Mouse (Mus musculus): ENCODE results near the gene N4bp2l1.
"Not testable (repeated sequence)": the region's sequence is repeated elsewhere in the genome, so short reads cannot be mapped to it uniquely, and the experiment has no call there.

Gene N4bp2l1

DNA sequence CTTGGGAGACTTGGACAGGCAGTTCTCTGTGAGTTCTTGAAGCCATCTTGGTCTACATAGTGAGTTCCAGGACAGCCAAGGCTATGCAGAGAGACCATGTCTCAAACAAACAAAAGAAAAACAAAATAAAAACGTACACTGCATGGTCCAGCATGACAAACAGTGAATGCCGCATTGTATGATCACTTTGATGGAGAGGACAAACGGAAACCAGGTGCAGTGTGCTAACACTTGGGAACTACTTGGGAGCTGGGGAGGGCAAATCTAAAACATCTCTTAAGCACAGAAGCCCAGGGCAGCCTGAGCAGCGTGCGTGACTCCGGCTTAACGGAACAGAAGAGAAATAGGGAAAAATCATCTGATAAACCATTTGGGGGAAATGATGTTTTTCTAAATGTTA lies at the start of gene N4bp2l1:
Gene N4bp2l1 (minus strand): TSS at position 101 of the 400 bp plus-strand sequence.
- in situ Hi-C loops (cut with MboI, MseI): no loop called here

DNA sequence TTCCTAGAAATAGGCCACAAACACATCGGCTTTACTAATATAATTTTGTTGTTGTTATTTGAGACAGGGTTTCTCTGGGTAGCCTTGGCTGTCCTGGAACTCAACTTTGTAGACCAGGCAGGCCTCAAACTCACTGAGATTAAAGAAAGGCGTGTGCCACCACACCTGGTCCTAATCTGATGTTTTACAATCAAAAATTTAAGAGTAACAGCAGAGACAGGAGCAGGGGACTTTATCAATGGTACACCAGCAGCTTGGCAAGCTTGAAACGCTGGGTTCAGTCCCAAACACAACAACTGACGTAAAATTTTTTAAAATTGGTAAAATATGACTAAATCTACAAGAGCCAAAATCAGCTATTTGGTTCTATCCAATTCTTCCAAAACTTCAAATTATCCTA lies 47.9 kb upstream of the N4bp2l1 start:
- in situ Hi-C loops (cut with MboI, MseI): no loop called here

DNA sequence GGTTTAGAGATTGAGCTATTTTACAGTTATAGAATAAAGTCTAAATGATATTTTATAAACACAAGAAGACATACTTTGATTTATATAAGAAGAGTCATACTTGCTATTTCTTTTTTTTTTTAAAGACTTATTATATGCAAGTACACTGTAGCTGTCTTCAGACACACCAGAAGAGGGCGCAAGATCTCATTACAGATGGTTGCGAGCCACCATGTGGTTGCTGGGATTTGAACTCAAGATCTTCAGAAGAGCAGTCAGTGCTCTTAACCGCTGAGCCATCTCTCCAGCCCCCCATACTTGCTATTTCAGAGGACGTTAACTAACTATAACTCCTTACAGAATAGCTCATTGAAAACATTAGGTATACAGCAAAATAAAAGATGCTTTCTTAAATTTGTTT lies 46.4 kb upstream of the N4bp2l1 start:
- in situ Hi-C loops (cut with MboI, MseI): not testable (repeated sequence)

DNA sequence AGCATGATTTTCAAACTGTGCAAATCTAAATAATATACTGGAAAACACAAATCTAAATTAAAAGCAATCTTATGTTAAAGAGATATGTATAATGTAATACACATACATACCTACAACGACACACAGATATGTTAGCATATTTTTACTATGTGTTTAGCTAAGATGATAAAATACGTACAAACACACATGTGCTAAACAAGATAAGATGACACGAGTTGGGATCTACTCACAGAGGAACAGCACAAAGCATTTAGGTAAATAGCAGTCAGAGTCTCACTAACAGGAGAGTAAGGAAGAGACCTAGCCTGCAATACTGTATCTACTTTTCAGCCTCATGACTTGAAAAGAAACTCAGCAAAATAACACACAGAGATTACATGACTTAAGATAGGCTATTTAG lies 44.5 kb upstream of the N4bp2l1 start:
- in situ Hi-C loops (cut with MboI, MseI): no loop called here

DNA sequence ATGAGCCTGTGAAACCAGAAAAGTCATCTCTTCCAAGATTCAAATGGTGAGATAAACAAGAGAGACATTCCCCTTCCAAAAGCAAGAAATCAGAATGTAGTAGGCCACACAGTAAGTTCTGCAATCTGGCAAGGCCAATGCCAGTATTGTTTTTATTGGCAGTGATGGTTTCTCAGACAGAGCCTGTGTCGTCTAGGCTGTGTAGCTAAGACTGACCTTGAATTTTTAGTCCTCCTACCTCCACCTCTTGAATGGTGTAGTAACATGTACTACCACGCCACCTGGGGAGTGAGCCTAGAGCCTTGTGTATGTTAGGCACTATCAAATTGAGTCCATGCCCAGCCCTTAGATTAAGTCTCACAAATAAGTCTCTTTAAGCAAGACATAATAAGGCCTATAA lies 32.7 kb upstream of the N4bp2l1 start:
- in situ Hi-C loops (cut with MboI, MseI): no loop called here

DNA sequence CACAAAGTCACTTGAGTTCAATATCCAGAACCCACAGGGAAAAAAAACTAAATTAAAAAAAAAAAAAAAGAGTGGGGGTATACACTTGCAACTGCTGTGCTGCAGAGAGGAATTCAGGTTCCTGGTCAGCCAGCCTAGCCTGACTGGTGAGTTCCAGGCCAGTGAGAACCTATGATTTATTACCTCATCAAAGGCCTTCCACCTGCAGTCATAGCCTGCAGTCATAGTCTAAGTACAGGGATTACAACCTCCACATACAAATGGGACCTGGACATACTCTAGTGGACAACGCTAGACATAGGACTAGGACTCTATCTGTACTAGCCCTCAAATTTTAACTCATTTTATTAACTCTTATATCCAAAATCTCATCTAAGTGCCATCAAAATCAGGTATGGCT lies 32.3 kb upstream of the N4bp2l1 start:
- in situ Hi-C loops (cut with MboI, MseI): no loop called here

DNA sequence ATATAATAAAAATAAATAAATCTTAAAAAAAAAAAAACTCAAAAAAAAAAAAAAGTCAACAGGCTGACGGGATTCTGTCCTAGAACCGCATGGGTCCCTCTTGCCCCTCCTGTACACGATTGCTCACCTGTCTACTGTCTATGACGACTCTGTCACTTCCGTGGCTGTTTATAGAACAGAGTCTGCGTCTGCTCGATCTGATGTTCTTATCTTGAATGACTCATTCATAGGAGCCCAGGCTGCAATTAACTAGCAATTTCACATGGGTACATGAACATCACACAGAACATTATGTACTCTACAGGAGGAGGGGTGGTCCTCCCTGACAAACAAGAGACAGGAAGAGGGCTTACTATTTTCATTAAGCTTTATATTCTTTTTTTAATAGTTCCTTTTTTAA lies 28.5 kb upstream of the N4bp2l1 start:
- in situ Hi-C loops (cut with MboI, MseI): no loop called here

DNA sequence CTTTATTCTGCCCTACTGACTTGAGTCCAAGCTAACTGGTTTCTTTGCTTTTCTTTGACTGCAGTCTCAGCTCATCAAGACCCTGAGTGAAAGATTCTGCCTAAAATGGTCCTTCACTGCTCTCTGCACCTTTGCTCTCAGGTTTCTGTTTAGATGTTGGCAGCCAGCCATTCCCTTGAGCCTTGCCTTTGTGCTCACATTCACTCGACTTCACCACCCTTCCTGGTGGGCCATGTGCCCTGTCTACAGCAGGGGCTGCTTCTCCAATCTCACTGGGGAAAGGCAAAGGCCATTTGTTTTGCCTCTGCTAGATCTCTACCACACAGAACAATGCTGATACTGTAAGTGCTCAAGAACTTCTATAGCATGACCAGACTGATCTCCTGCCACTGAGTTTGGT lies 25.8 kb upstream of the N4bp2l1 start:
- in situ Hi-C loops (cut with MboI, MseI): no loop called here

DNA sequence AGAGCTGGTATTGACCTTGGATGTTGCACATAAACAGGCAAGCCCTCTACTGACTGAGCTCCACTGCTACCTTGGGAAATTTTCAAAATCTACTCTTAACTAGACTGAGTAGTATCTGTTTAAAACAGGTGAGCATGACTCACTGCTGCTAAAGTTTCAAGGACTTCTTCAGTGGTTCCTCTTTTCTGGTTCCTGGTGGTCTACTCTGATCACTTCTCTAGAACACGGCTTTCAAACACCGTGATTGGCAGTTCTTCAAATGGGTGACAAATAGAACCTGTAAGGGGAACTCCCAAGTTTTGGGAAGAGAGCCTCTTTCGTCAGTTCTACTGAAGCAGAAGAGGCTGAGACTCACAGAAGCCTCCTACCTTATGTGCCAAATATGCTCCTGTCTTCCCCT lies 24.6 kb upstream of the N4bp2l1 start:
- in situ Hi-C loops (cut with MboI, MseI): no loop called here

DNA sequence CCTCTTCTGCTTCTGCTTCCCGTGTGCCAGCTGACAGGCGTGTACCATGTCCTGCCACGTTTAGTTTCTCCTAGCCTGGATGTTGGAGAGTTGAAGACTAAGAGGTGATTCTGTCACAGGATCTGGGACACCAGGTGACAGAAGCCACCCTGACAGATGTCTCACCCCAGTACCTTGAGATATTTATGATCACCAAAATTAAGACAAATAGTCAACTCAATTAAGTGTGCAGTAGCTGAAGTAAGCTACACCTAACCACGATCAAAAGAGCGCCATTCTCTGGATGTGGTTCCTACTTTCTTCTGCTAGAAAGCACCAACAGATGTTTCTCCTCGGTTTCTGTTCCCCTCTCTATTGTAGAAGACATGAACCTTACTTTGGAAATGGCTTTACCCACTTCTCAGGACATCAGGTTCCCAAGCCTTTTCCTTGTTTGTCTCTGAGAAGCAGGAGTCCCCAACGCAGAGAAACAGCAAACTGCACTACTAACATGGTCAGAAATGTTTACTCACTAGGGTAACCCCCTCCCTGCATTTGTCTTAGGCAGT lies 23.7 kb upstream of the N4bp2l1 start:
- in situ Hi-C loops (cut with MboI, MseI): no loop called here

DNA sequence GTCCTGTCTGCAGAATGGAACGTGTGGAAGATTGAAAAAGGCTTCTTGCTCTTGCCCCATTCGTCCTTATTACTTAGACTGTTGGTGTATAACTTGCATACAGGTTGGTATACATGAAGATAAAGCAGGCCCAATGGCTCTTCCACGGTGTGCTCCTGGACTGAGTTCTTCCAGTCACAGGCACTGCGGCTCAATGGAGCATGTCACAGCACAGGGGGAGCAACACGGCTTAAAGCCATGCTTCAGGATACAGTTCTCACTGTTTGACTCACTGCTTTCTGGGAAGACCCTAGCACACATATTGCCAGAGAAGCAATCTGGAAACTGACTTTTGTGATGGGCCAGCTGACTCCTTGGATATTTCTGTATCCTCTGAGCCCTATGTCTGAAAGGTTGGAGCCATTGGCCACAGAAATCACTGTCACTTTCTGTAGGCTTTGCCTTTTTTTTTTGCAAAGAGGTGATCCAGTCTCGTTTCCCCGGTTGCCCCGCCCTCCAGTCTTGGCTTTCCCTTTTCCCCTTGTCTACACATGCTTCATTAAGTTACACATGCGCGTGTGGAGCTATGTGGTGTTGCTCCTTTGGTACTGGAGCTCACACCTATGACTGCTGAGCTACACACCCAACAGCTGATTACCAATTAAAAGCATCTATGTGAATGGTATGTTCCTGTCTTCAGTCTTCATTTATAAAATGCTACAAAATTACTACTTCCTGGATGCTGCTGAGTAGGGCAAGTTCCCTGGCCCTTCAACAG lies 21.8 kb upstream of the N4bp2l1 start:
- in situ Hi-C loops (cut with MboI, MseI): no loop called here

DNA sequence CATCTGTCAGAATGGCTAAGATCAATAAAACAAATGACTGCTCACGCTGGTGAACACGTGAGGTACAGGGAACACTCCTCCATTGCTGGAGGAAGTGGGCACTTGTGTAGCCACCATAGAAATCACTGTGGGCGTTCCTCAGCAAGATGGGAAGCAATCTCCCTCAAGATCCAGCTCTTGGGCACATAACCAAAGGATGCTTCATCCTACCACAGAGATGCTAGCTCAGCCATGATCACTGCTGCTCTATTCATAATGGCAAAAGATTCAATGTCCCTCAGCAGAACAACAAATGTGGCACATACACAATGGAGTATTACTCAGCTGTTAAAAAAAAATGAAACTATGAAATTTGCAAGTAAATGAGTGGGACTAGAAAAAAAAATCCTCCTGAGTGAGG lies 19.7 kb upstream of the N4bp2l1 start:
- in situ Hi-C loops (cut with MboI, MseI): no loop called here

DNA sequence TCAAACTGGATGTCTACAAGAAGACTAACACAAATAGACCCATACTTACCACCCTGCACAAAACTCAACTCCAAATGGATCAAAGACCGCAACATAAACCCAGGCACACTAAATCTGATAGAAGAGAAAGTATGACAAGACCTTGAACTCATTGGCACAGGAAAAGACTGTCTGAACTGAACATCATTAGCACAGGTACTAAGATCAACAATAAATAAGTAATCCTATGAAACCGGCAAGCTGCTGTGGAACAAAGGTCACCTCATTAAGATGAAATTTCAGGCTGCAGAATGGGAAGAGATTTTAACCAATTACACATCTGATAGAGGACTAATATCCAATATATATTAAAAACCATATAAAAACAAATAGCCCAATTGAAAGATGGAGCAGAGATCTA lies 19.2 kb upstream of the N4bp2l1 start:
- in situ Hi-C loops (cut with MboI, MseI): no loop called here

DNA sequence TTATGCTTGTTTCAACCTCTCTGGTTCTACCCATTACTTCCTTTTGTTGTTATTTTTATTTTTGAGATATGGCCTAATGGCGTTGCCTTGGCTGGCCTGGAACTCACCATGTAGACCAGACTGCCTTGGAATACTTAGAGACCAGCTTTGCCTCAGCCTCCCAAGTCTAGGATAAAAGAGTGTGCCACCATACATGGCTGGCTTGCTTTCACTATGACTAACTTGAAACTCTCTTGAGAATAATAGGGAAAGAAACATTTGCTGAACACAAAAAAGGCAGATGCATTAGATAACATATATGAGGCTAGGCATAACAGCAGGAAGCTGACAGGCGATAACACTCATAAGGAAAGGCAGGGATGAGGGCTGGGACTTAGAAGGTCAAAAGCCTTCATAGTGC lies 17.1 kb upstream of the N4bp2l1 start:
- in situ Hi-C loops (cut with MboI, MseI): no loop called here

DNA sequence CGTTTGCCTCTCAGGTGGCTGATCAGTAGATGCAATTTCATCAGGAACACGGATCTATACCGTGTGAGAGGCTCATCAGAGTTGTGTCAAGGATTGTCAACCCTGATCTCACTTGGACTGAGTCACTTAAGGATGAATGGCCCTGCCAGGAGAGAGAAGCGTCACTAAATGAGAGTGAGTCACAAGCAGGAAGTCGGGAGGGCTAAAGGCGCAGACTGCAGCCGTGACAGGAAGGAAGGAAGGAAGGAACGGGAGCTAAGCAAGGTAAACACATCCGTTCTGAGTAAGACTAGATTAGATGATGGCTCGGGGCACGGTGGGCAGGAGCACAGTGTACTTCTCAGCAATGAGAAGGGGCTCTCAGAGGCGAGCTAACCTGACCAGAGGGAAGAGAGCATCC lies 14.7 kb upstream of the N4bp2l1 start:
- in situ Hi-C loops (cut with MboI, MseI): no loop called here

DNA sequence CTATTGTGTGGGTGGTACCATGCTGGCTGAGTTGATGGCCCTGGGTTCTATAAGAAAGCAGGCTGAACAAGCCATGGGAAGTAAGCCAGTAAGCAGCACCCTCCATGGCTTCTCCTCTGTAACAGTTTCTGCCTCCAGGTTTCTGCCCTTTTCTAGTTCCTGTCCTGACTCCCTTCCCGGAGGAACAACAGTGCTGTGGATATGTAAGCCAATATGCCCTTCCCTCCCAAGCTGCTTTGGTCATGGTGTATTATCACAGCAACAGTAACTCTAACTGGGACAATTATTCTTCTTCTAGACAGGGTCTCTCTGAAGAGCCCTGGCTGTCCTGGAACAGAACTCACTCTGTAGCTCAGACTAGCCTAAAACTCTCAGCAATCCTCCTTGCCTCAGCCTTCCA lies 14.1 kb upstream of the N4bp2l1 start:
- in situ Hi-C loops (cut with MboI, MseI): no loop called here

DNA sequence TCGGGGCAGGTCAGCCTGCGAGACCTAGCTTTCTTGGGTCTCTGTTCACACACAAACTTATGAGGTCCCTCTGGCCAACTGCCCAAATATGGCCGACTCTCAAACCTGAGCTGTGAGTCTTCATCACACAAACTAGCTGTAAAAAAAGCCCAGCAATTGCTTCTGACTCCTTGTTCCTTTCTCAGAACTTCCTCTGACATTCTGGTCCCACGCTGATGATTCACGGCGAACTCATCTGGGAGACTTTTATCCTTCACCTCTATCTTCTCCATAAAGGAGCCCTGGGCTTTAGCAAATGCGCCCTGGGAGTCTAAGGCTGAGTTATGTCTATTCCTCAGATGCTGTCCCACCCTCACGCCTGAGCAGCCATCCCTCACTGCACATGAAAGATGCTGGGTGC lies 10.6 kb upstream of the N4bp2l1 start:
- in situ Hi-C loops (cut with MboI, MseI): no loop called here

DNA sequence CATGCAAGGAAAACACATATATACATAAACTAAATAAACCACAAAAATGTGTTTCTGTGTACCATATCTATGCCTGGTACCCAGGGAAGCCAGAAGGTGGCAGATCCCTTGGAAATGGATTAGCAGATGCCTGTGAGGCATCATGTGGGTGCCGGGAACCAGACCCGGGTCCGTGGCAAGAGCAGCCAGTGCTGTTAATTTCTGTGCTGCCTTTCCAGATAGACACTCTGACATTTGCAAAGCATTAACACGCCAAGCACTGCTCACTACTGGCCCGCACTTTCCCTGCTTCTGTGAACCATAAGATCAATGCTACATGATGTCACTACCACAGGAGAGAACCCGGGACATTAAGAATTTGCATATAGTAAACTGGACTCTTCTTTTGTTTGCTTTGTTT lies 9.1 kb upstream of the N4bp2l1 start:
- in situ Hi-C loops (cut with MboI, MseI): no loop called here

DNA sequence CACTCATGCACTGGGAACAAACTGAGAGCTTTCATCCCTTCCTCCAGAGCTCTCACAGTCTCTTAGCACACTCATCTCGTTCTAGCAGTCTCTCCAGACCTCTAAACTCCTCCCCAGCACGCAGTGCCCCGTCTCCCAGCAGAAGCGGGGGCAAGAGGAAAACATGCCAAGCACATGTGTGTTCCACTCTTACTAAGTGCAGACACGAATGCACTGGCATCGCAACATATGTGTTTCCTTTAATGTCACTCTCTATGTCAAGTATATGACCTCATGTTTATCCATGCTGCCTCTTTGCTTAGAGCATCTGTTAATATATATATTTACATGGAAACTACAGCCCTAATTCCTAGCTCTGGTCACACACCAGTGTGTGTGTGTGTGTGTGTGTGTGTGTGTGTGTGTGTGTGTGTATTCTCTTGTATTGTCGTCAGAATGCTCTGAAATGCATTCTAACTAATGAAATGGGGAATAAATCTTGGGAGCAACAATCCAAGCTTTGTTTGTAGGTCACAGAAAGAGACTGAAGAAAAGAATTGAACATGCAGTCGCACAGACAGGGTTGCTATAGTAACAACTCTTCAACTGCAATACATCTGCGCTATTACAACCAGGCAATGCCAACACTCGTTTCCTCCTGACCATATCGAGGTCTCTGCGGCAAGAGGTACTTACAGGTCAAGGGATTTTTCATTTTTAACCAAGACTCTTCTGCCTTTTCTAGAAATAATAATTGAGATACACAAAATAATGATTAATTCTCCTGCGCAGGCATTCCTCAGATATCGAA lies 4.6 kb upstream of the N4bp2l1 start:
- in situ Hi-C loops (cut with MboI, MseI): loop anchor here (5.0 kb wide), 1 partner anchor 51 kb away; no protein-coding TSS in a partner anchor

DNA sequence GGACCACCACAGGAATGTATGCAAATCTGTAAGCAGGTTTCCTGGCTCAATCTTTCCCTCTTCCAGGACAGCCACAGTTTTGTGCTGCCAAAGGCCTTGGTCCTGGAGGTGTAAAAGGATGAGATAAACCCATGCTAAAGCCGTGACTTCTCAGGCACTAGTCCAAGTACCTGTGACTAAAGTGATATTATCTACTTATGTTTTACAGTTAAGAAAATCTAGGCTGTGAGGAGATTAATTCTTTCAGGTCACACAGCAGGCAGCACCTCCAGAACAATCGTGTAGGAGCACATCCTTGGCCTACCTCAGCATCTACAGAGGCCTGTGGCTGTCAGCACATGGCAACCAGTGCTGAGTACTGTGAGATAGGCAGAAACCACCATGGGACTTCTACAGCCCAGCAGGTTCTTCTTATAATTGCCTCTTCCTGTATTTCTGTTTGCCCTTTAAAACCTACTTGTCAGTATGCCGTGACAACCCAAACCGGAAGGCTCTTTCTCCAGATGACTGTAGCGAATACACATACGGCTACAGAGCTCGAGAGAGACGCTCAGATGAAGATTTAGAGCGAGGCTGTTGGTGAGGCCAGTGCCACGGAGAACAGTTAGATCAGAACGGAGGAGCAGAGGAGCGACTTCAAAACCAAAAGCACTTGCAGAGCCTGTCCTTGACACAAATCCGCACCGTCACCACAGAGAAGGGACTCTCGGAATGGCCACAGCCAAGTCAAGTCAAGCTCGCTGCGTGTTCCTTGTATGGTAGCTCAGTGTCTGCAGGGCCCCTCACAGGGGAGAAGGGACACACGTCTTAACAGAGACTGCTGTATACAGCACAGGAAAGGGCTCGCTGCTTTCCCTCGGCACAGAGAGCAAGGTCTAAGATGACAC lies 3.8 kb upstream of the N4bp2l1 start:
- in situ Hi-C loops (cut with MboI, MseI): loop anchor here (5.0 kb wide), 1 partner anchor 52 kb away; no protein-coding TSS in a partner anchor

All from T-helper 1 cell (primary cell).